Mouse (Mus musculus) megakaryocyte, embryonic 14.5 days (primary cell): ENCODE data around the gene Neurod2.

Source experiments
- FLI1 ChIP-seq: IDR thresholded peaks from 2 replicates; pipeline ENCODE4 v1.6.1; 2012; ENCODE audit warnings: low read length, inconsistent platforms, mixed read lengths
- GATA1 ChIP-seq: IDR thresholded peaks from 3 replicates; pipeline ENCODE4 v1.6.1; 2012; ENCODE audit warnings: mixed read lengths, low read length, inconsistent platforms, borderline replicate concordance

DNA sequence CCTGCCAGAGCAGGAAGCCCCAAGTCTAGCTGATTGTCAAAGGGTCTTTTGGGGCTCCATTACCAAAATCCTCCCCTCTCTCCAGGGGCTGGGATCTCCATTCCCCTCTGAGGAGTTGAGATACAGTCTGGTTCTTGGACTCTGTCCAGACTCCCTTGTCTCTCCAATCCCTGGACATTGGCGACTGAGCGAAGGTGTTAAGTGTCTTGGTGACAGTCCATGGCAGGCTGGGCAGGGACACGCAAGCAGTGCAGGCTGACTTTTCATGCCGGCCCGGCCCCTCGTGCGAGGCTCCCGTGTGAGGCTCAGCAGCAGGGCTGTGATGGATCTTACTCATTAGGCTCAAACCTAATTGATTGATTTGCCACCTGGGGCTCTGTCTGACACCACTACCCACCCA is 44.8 kb upstream of the Neurod2 start:
- TF ChIP-seq GATA1 (no peak), FLI1 (no peak)
